Mouse (Mus musculus) limb, embryonic 12.5 days (tissue): ENCODE measurements around the gene Gm5148. TPM values are rescaled to one million over a fixed set of nuclear protein-coding genes. Genes with fewer than 3 reads are reported as not detected.
A peak's percentile ranks its signal among the peaks of the same experiment; 100 is the strongest.

Source experiments
- ATAC-seq: fragments of 200-750 bp; cut with Nextera tagmentation; 2 replicates; pipeline ENCODE4 v1.8.0; 2017; ENCODE audit warnings: low read depth, moderate TSS enrichment; ENCODE audit not compliant: insufficient number of reproducible peaks, insufficient read depth, low FRiP score, low TSS enrichment
- H3K27ac ChIP-seq: fragments of 300-500 bp; sonication (generic); 2 replicates; pipeline ENCODE4 v1.5.1; 2016; ENCODE audit warnings: mild to moderate bottlenecking, moderate library complexity
- H3K27me3 ChIP-seq: fragments of 300-500 bp; sonication (generic); 2 replicates; pipeline ENCODE4 v1.6.1; 2016; ENCODE audit warnings: mild to moderate bottlenecking, moderate library complexity
- H3K36me3 ChIP-seq: fragments of 300-500 bp; sonication (generic); 2 replicates; pipeline ENCODE4 v1.6.1; 2016; ENCODE audit warnings: mild to moderate bottlenecking, moderate library complexity
- H3K4me1 ChIP-seq: fragments of 300-500 bp; sonication (generic); replicated peaks from 2 replicates; pipeline ENCODE4 v1.6.1; 2016
- H3K4me2 ChIP-seq: fragments of 300-500 bp; sonication (generic); 2 replicates; pipeline ENCODE4 v1.6.1; 2016; ENCODE audit warnings: mild to moderate bottlenecking, moderate library complexity
- H3K4me3 ChIP-seq: fragments of 300-500 bp; sonication (generic); replicated peaks from 2 replicates; pipeline ENCODE4 v1.5.1; 2016; ENCODE audit warnings: mild to moderate bottlenecking
- H3K9ac ChIP-seq: fragments of 300-500 bp; sonication (generic); replicated peaks from 2 replicates; pipeline ENCODE4 v1.6.1; 2016; ENCODE audit warnings: mild to moderate bottlenecking, moderate library complexity
- H3K9me3 ChIP-seq: fragments of 300-500 bp; sonication (generic); 2 replicates; pipeline ENCODE4 v1.6.1; 2016; ENCODE audit warnings: mild to moderate bottlenecking, moderate library complexity
- WGBS: fragments of 180-500 bp; shearing (Covaris S2); methylation state at CpG from one replicate; pipeline ENCODE4 v1.1.7; 2016; 5-methylcytosine and 5-hydroxymethylcytosine counted together
- polyA plus RNA-seq: library from polyadenylated mRNA; unstranded; fragments of >200 nt; fragmentation: Nextera tagmentation; extraction: Ambion mirVana; gene quantifications from 2 replicates; pipeline ENCODE4 v1.2.1, GENCODE M21; 2016

Gm5148 gene
- 4.8 and 7.2 TPM in 2 replicates for polyA plus RNA-seq

- H3K4me3 ChIP-seq = peak within 1 kb of the TSS; percentile 46
- under 1% methylated on average over 24 of the region's 24 CpGs for WGBS
- H3K9ac ChIP-seq = peak within 1 kb of the TSS; percentile 51
- no peaks in the 10 kb centered on the region for H3K27me3 ChIP-seq
- no peaks in the 10 kb centered on the region for H3K36me3 ChIP-seq
- H3K9me3 ChIP-seq = no peaks in the 10 kb centered on the region
- H3K27ac ChIP-seq = peak within 1 kb of the TSS; percentile 87
- ATAC-seq = peak; percentile 75
- H3K4me2 ChIP-seq = peak within 1 kb of the TSS; percentile 79
- peaks cover 41% of the 10 kb centered on the region for H3K4me1 ChIP-seq
Measured at GRCm38 (mm10) chr3:37724171-37724804, at the start of gene Gm5148. Gene Gm5148, minus strand, starts transcription at chr3:37724490.

GRCm38 (mm10) chr3:37770951-37771350 lies 46.7 kb upstream of the Gm5148 start:
- no peaks in the 10 kb centered on the region for H3K36me3 ChIP-seq
- no peak overlapping the region for H3K4me3 ChIP-seq
- no peaks in the 10 kb centered on the region for H3K27me3 ChIP-seq
- no peak overlapping the region for H3K27ac ChIP-seq
- H3K9me3 ChIP-seq = no peaks in the 10 kb centered on the region
- H3K4me1 ChIP-seq = peaks cover 51% of the 10 kb centered on the region
- ATAC-seq = no peak
- no peak overlapping the region for H3K4me2 ChIP-seq
- H3K9ac ChIP-seq = no peak overlapping the region

- no peaks in the 10 kb centered on the region for H3K9me3 ChIP-seq
- H3K4me1 ChIP-seq = peaks cover 51% of the 10 kb centered on the region
- H3K27ac ChIP-seq = peak overlapping the region; percentile 81
- H3K9ac ChIP-seq = no peak overlapping the region
- H3K36me3 ChIP-seq = no peaks in the 10 kb centered on the region
- 26% methylated on average over 5 of the region's 5 CpGs for WGBS
- H3K4me3 ChIP-seq = no peak overlapping the region
- H3K27me3 ChIP-seq = no peaks in the 10 kb centered on the region
- ATAC-seq = peak; percentile 84
- H3K4me2 ChIP-seq = peak overlapping the region; percentile 20; the same call in 1 of the 2 replicates
Measured at GRCm38 (mm10) chr3:37769268-37769756, 45.0 kb upstream of the Gm5148 start.

- Histone ChIP-seq H3K4me1 (peaks cover 44% of the 10 kb centered on the region), H3K36me3 (no peaks in the 10 kb centered on the region), H3K9ac (no peak overlapping the region), H3K9me3 (no peaks in the 10 kb centered on the region), H3K27ac (0 out of 2 replicates have a peak overlapping the region, but pooled peaks have one; percentile 26), H3K4me2 (no peak overlapping the region), H3K4me3 (no peak overlapping the region), H3K27me3 (no peaks in the 10 kb centered on the region)
- no peak for ATAC-seq
- 40% methylated on average over 12 of the region's 12 CpGs for WGBS
Measured at GRCm38 (mm10) chr3:37767147-37768015, 43.1 kb upstream of the Gm5148 start.

GRCm38 (mm10) chr3:37766628-37767027 lies 42.3 kb upstream of the Gm5148 start:
- Histone ChIP-seq H3K4me2 (no peak overlapping the region), H3K4me1 (peaks cover 41% of the 10 kb centered on the region), H3K36me3 (no peaks in the 10 kb centered on the region), H3K27me3 (no peaks in the 10 kb centered on the region), H3K9me3 (no peaks in the 10 kb centered on the region), H3K9ac (no peak overlapping the region), H3K27ac (no peak overlapping the region), H3K4me3 (no peak overlapping the region)
- whole genome bisulfite sequencing = 36% methylated on average over 4 of the region's 4 CpGs
- ATAC-seq = no peak

- peaks cover 41% of the 10 kb centered on the region for H3K4me1 ChIP-seq
- no peaks in the 10 kb centered on the region for H3K27me3 ChIP-seq
- H3K9ac ChIP-seq = no peak overlapping the region
- no peaks in the 10 kb centered on the region for H3K9me3 ChIP-seq
- no peak overlapping the region for H3K4me2 ChIP-seq
- no peak for ATAC-seq
- 74% methylated on average over 5 of the region's 5 CpGs for WGBS
- H3K36me3 ChIP-seq = no peaks in the 10 kb centered on the region
- H3K27ac ChIP-seq = no peak overlapping the region
- no peak overlapping the region for H3K4me3 ChIP-seq
Measured at GRCm38 (mm10) chr3:37765971-37766370, 41.7 kb upstream of the Gm5148 start.

GRCm38 (mm10) chr3:37765275-37765674 lies 41.0 kb upstream of the Gm5148 start:
- Histone ChIP-seq H3K36me3 (no peaks in the 10 kb centered on the region), H3K27me3 (no peaks in the 10 kb centered on the region), H3K4me3 (no peak overlapping the region), H3K27ac (no peak overlapping the region), H3K4me1 (peaks cover 41% of the 10 kb centered on the region), H3K4me2 (no peak overlapping the region), H3K9me3 (no peaks in the 10 kb centered on the region), H3K9ac (no peak overlapping the region)
- ATAC-seq = no peak
- 82% methylated on average over 3 of the region's 3 CpGs for WGBS

GRCm38 (mm10) chr3:37762303-37762702 lies 38.0 kb upstream of the Gm5148 start:
- 88% methylated on average over 3 of the region's 3 CpGs for WGBS
- ATAC-seq = no peak
- H3K27me3 ChIP-seq = peaks cover 3% of the 10 kb centered on the region; the same call in 1 of the 2 replicates

GRCm38 (mm10) chr3:37761741-37762140 lies 37.5 kb upstream of the Gm5148 start:
- ATAC-seq = no peak

More at GRCm38 (mm10) chr3:37762303-37762702, 38.0 kb upstream of the Gm5148 start:
- H3K4me3 ChIP-seq = no peak overlapping the region
- peaks cover 3% of the 10 kb centered on the region; the same call in 1 of the 2 replicates for H3K9me3 ChIP-seq
- no peak overlapping the region for H3K4me2 ChIP-seq
- H3K4me1 ChIP-seq = peaks cover 22% of the 10 kb centered on the region
- H3K27ac ChIP-seq = no peak overlapping the region
- no peak overlapping the region for H3K9ac ChIP-seq
- no peaks in the 10 kb centered on the region for H3K36me3 ChIP-seq

GRCm38 (mm10) chr3:37760866-37761265 lies 36.6 kb upstream of the Gm5148 start:
- Histone ChIP-seq H3K9ac (no peak overlapping the region), H3K4me1 (peaks cover 9% of the 10 kb centered on the region), H3K36me3 (no peaks in the 10 kb centered on the region), H3K4me2 (no peak overlapping the region), H3K9me3 (peaks cover 3% of the 10 kb centered on the region; the same call in 1 of the 2 replicates), H3K27ac (no peak overlapping the region), H3K4me3 (no peak overlapping the region), H3K27me3 (peaks cover 3% of the 10 kb centered on the region; the same call in 1 of the 2 replicates)
- ATAC-seq = no peak
- WGBS = 74% methylated on average over 6 of the region's 6 CpGs

More at GRCm38 (mm10) chr3:37761741-37762140, 37.5 kb upstream of the Gm5148 start:
- Histone ChIP-seq H3K4me2 (no peak overlapping the region), H3K9me3 (peaks cover 3% of the 10 kb centered on the region; the same call in 1 of the 2 replicates), H3K27ac (no peak overlapping the region), H3K4me3 (no peak overlapping the region), H3K4me1 (peaks cover 16% of the 10 kb centered on the region), H3K9ac (no peak overlapping the region), H3K36me3 (no peaks in the 10 kb centered on the region), H3K27me3 (peaks cover 3% of the 10 kb centered on the region; the same call in 1 of the 2 replicates)
- 73% methylated on average over 5 of the region's 5 CpGs for WGBS
